Mouse (Mus musculus): ENCODE results near the gene Hdac7. TPM values are rescaled to one million over a fixed set of nuclear protein-coding genes. Genes with fewer than 3 reads are reported as not detected.

Hdac7 gene
- total RNA-seq, 2 experiments from 2014 or later = 11.9 to 15.0 TPM

DNA sequence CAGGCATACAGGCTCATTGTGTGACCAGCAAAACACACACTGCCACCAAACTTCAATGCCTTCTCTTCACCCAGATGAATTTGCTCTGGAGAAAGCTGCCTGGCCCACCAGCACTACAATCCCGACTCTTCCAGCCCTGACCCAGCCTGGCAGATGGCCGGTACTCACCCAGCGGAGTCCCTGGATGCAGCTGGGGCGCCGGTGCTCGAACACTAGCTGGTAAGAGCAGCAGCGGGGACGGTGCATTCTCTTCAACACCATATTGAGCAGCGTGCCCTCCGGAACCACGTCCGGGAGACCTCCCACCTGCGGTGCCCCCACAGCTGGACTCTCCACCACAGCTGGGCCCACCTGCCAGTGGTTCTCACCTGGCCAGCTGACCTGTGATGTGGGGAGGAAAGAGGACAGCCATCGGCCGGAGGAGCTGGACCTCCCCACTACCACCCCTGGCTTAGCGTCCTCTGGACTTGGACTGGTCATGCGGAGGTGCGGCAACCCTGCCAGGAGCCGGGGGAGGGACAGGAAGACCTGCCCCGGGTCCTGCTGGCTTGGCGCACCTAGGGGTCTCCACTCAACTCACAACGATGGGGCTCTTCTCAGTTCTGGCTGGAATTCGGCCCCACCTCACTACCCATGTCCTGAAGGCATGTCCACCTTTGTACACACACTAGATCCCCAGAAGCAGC is 77.6 kb downstream of the Hdac7 start:
- peak; percentile 43 for DNase-seq

DNA sequence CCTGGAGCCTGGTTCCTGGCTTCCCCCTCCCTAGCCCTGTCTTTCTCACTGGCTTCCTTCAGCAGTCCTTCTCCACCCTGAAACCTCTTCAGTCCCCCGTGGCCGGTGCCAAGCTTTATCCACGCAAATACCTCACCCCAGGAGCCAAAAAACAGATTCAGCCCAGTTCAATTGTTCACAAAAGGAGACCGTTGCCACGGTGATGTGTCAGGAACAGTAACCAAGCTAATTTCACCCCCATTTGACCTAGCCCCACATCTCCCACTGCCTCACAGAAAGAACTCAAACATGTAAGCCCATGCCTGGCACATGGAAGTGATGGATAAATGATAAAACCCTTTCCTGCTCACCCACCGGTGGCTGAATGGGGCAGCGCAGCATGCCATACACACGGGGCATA is 78.1 kb downstream of the Hdac7 start:
- peak; percentile 22 for DNase-seq

DNA sequence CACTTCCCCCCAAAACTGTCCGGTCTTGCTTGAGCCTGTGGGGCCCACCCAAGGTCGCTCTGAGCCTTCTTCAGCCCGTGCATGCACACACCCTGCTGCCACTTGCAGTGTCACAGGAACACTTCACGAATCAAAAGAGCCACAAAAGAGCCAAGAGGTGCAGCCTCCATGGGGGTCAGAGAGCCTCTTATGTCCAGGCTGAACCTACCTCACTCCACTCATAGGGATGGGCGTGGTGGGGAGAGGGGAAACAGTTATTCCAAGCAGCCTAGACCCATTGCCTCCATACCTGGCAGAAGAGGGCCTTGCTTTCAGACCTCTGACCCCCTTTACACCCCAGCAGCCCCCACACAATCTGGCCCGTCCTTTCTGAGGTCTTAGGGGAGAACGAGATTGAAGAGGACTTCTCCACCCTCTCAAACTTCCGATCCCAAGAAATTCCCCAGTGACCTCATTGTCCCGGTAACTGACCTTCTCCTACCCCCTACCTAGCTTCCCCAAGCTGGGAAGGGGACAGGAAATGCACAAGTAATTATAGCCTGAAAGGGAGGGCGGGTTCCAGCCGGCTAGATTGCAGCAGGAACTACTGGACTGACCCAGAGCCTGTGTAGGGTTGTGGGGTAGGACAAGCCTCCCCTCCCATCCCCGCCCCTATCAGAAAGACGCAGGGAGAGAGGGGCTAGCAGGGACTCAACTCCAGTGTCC is 79.1 kb downstream of the Hdac7 start:
- peak; percentile 29 for DNase-seq

DNA sequence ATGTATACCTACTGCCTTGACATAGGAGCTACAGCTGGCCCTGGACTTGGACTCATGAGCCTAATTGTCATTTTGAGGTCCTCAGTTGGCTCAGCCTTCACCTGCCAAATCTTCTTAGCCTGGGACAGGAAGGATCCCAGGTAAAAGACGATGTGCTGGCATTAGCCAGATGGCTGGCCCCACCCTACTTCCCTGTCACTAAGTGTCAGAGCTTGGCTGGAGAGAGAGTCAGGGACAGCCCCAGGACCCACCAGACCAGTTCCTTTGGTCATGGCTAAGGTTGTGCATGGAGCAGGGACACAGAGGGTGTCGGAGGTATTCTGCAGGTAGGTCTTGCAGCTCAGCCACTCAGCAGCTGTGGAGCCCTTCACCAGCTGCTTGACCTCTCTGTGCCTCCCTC is 79.8 kb downstream of the Hdac7 start:
- no peak for DNase-seq

DNA sequence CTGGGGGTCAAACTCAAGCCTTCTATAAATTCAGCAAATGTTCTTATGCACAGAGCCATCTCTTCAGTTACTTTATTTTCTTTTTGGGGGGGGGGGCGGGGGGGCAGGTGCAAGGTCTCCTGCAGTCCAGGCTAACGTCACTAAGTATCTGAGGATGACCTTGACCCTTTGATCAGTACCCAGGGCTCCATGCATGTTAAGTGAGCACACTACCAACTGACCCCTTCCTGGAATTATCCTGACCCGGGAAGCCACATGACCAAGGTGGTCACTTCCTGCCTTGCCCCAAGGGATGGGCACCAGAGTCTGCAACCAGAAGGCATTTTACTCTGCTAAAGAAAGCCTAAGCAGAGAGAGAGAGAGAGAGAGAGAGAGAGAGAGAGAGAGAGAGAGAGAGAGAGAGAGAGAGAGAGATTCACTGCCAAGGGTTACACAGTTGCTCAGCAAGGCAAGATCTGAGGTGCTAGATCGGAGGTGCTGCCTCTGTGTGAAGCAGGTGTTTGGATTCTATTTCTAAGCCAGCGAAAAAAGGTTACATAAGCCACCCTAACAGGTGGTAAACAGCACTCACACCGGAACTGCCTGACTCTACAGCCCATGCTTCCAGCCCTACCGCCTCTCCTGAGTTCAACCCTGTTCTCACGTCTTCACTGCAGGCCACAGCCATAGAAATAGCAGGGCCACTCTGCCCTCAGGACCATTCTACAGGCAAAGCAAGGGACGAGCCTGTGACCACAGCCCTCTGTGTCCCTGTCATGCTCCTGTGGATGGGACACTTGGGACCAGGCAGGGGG is 80.8 kb downstream of the Hdac7 start:
- DNase-seq = peak; percentile 26

DNA sequence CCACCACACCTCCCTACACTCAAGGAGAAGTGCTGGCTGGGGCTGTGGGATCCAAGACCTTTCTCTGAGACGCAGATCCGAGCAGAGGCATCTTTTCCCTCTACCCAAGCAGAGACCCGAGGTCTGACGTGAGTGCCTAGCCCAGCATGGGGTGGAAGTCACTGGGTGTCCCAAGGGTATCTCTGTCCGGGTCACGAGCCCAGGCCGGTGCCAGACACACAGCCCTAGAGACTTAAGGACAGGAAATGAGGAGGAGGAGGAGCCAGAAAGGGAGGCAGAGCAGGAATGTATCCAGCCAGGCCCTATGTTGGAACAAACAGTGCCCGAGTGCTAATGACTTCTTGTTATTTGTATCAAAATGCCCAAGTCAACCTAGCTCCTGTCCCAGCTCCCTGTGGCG is 81.6 kb downstream of the Hdac7 start:
- DNase-seq = peak; percentile 55

DNA sequence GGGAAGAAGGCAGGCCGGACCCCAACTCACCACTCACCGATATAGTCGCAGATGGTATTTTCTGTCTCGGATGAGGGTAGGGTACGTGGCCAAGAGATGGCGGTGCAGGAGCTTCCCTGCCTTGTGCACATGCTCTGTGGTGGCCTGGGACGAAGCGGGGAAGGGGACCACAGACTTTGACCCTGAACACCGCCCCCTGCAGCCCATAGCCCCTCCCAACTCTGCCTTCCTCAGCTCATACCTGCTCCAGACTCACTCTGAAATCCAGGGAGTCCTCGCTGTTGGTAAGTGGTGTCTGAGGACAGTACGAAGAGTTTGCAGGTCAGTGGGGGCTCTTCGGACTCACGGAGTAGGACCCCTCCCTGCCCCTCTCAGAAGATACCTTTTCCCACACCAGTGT is 82.9 kb downstream of the Hdac7 start:
- no peak for DNase-seq

DNA sequence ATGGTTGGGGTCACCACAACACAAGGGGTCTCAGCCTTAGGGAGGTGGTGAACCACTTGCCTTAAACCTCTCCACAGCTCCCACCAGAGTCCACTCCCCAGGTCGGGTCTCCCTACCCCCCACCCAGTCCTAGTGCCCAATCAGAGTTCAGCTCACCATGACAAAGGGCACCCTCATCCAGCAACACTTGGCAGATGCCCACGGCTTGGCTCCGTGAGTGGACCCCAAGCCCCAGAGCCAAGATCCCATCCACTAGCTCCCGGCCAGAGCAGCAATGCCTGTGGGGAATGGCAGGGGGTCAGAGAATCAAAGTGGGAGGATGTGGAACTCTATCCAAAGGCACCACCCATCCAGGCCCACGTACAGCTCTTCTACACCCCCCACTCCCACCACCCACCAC is 83.3 kb downstream of the Hdac7 start:
- DNase-seq = no peak

DNA sequence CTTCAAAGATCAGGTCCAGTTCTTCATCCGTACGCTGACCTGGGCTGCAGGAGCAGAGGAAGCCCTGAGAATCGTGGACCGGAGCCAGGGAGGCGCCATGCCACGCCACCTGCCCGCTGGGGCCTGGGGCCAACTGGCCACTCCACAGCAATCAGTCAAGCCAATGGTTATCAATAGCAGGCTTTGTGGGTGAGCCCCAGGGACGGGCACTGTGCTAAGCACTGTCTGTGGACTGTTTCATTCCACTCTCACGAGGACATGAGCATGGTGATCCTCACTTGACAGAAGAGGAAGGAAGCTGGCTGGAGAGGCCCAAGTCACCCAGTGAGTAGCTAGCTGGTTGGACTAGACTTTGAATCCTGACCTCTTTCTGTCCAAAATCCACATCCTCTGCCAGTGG is 84.3 kb downstream of the Hdac7 start:
- DNase-seq = no peak

DNA sequence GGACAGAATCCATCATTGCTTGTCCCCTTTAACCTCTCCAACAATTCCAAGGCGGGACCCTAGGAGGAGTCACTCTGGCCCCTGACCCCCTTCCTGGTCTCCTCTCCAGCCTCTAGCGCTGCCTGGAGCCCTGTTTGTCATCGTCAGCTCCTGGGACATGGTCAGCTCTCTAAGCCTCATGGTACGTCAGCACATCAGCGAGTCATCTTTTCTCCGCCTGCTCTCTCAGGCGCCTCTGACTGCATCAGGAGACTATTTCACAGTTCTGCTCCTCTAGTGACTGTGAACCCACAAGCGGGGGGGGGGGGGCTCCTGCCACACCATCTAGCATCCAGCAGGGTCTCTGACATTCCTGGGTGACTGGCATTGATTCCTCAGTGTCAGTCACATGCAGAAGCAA is 88.9 kb downstream of the Hdac7 start:
- DNase-seq = no peak

DNA sequence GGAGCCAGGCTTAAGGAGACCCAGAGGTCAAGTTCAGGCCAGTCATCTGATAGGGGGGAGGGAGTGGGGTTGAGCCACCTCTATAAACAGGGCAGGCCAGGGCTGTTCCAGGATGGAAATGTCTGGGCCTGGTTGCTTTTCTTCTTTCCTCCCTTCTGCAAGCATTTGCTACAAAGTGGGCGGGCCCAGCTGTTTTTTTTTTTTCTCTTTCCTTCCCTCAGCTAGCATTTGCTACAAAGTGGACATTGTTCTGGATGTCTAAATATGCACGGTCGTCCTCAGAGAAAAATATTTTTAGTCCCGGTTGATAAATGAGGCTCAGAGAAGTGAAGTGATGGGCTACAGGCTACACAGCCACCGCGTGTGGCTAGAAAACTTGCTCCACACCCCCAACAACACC is 89.8 kb downstream of the Hdac7 start:
- no peak for DNase-seq

DNA sequence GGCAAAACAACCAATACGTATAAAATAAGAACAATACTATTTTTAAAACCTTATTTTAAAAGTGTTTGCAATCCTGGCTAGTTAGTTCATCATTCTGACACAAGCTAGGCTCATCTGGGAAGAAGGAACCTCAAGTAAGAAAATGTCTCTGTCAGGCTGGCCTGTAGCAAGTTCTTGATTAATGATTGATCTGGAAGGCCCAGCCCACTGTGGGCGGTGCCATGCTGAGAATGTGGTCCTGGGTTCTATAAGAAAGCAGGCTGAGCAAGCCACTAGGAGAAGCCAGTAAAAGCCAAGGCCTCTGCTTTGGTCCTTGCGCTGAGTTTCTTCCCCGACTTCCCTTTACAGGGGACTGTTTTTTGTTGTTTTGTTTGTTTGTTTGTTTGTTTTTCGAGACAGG is 91.8 kb downstream of the Hdac7 start:
- no peak for DNase-seq

DNA sequence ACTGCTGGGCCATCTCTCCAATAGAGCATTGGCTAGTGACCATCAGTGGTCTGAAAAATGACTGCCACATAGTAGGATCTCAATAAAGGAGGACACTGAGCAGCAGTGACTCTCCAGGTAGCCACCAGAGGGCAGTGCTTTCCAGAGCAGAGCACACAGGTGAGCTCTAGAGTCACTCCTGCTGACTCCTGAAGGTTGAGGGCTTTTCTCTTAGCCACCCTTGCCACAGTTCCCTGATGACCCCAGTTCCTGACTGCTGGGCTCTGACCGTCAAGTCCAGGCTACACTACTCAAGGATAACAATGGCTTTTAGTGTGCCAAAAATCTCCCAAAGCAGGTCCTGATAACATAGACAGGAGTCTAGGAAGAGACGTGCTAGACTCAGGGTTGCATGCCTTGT is 92.6 kb downstream of the Hdac7 start:
- no peak for DNase-seq

DNA sequence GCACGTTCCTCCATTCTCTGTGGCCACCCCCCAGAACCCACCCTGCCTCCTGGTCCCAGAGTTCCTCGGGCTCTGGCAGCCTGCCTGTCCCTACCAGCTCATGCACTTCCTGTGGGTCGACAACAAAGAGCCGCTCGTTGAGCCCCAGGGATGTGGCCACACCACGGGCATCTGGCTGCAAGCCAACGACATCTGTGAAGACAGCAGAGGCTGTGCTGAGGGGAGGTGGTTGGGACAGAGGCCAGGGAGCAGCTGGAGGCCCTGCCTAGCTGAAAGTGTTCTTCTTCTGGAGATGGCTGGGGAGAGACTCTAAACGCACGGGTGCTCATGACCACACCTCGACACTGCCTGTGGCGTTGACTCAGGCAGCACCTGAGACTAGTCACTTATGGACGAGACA is 93.6 kb downstream of the Hdac7 start:
- peak; percentile 59 for DNase-seq

DNA sequence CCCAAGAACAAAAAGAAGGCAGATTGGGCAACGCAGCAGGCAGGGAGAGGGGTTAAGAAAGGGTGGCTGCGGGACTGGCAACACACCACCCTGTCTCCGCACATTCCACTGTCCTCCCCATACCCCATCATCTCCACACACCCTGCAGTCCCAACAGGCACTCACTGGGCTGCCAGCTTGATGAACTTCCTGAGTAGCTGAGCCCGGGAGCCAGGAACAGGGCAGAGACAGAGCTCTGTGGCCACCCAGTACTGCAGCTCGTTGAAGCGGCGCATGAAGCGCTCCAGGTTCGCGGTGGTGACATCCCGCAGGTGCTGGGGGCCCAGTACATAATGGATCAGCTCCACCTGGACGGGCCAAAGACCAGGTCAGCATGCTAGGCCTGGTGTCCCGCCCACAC is 94.5 kb downstream of the Hdac7 start:
- no peak for DNase-seq

DNA sequence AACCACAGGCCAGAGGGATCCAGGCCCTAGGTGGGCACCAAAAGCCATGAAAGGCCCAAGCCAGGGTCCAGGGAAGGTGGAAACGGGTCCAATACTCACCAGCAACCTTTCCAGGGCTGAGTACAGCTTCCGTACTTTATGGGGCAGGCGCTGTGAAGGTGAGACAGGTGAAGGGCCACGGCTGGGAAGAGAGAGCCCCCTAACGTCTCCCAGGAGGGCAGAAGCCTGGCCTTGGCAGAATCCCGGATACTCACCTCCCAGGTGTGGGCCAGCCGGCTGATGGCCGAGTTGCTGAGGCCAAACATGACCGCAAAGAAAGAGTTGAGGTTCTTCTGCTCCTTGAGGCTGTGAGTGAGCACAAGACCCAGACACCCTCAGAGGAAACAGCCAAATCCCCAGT is 94.9 kb downstream of the Hdac7 start:
- DNase-seq = no peak

DNA sequence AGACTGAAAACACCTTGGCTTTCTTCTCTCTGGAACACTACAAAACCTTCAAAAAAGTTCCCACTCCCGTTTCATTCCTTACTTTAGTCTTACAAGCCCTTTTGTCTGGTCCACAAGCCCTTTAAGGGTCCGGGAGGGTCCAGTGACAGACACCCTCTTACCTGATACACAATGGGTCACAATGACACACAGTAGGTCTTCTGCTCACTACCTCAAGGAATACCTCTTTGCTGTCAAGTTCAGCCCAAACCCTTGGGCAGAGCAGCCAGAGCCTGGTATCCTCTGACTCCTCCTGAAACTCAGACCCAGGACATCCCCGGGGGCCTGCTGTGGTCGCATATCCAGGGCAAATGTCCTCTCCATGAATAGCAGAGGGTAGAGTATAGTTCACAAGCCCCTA is 95.3 kb downstream of the Hdac7 start:
- DNase-seq = no peak

DNA sequence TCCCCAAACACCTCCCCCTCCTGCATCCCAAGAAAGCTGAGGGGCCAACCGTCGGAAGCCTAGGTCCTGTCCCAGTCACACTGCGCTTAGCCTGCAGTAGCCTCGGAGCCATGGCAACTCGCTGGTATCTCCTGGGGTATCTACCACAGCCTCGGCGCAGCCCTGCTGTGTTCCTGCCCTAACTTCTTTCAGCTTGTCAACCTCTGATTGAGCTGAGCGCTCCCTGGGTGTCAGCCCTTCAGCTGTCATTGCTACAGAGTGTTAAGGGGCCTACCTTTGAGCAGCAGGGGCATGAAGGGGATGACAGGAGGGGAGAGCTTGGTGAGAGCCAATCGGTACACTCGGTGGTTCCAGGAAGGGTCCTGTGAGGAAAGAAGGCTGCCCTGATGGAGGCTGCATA is 96.0 kb downstream of the Hdac7 start:
- peak; percentile 33 for DNase-seq

DNA sequence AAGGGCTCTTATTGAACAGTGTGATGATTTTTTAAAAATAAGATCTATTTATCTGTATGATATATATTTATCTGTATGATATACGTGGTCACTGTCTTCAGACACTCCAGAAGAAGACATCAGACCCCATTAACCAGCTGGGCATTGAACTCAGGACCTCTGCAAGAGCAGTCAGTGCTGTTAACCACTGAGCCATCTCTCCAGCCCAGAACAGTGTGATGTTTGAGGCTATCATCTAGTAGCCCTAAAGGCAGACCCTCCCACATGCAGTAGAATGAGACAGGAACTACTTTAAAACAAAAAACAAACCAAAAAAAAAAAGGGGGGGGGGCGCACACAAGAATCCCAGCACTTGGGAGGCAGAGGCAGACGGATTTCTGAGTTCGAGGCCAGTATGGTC is 96.8 kb downstream of the Hdac7 start:
- DNase-seq = no peak

DNA sequence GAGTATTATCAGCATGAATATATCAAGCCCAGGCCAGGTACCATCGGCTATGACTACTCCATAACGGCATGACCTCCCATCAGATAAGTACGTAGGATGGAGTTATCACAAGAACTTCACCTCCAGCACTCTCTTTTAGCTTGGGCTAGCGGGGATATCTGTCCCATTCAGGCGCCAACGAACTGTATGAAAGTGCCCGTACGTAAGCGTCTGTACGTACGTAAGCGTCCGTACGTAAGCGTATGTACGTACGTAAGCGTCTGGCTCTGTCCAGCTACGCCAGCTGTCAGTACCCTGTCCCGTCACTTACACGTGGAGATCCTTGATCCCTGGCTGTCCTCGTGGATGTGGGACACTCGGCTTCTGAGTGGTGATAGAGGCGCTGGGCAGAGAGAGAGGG is 97.6 kb downstream of the Hdac7 start:
- DNase-seq = no peak

DNA sequence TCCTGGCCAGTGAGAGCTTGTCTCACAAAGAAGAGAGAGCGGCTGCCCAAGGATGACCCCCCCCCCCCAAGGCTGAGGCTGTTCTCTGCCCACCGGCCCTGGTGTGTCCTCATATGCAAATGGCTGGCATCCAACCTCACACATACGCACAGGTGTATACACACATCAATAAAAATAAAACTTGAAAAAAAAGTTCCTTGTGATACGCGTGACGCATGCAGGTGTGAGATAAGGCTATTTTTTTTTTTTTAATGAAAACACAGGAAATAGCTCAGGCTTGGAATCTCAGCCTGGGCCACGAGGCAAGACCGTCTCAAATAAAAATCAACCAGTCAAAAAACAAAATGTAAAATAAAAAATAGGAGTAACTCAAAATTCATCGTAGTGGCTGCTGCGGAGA is 98.0 kb downstream of the Hdac7 start:
- no peak for DNase-seq

DNA sequence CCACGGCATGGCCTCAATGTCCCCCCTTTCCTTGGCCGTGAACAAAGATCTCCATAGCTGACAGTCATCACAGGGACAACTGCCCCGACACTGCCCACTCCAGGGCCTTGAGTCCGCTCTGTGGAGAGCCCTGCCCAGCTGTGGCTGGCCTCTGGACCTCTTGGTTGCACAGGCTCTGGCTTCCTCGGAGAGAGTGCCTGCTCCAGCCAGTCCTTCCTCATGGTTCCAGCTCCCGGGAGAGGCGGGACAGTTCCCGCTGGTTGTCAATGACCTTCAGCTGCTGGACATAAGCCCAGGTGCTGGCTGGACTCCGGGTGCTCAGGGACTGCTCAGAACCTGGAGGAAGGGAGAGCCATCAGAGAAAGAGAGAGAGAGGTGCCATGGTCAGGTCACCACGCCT is 99.0 kb downstream of the Hdac7 start:
- DNase-seq = peak; percentile 84

DNA sequence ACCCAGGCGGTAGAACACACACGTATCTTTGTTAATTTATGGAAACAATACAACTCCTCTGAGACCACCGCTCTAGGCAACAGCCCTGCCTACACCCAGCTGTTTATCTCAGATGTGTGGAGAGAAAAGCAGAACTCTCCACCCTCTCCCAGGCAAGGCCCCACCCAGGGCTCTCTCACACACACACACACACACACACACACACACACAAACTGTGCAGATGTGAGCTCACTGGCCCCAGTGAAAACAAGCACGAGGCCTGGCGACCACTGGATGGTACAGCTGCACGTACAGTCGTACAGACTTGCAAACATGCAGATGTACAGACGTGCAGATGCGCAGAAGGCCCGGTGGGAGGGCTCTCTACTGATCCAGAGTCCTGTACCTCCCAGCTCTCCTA is 99.4 kb downstream of the Hdac7 start:
- peak; percentile 37 for DNase-seq
